In genomic region chr3:88458778-88459219, GRCm38 (mm10) we compare ENCODE assay signal across 7 mouse cellular contexts. TPM values are rescaled to one million over a fixed set of nuclear protein-coding genes. Genes with fewer than 3 reads are reported as not detected.
DNase-seq lines count a peak whose midpoint lies in the region; ATAC-seq lines count a peak whose summit lies in the region.

No protein-coding gene starts in this region.

- no peak for DNase-seq in lung, postnatal 4 days
- DNase-seq in right cerebral cortex, postnatal 25 days: peak; percentile 40
- DNase-seq in layer of hippocampus, postnatal 14 days (ENCODE audit: low spot score in 2 of 2): no peak
- DNase-seq in kidney, adult 18-20 months: no peak

- H3K9me3 ChIP-seq in lung, embryonic 15.5 days: no peaks in the 10 kb centered on the region
- H3K9me3 ChIP-seq in forebrain, embryonic 12.5 days: no peaks in the 10 kb centered on the region
- H3K9me3 ChIP-seq in limb, embryonic 12.5 days: no peaks in the 10 kb centered on the region

- peaks cover 16% of the 10 kb centered on the region for H3K27me3 ChIP-seq in lung, embryonic 15.5 days
- H3K27me3 ChIP-seq in forebrain, embryonic 12.5 days: peaks cover 21% of the 10 kb centered on the region; the same call in 1 of the 2 replicates
- peaks cover 46% of the 10 kb centered on the region for H3K27me3 ChIP-seq in limb, embryonic 12.5 days

- peaks cover 20% of the 10 kb centered on the region for H3K4me1 ChIP-seq in lung, embryonic 15.5 days
- H3K4me1 ChIP-seq in forebrain, embryonic 12.5 days: peaks cover 33% of the 10 kb centered on the region
- H3K4me1 ChIP-seq in limb, embryonic 12.5 days (replicated peaks): peaks cover 30% of the 10 kb centered on the region

- H3K9ac ChIP-seq in lung, embryonic 15.5 days: no peak overlapping the region
- H3K9ac ChIP-seq in forebrain, embryonic 12.5 days: peak overlapping the region; percentile 50
- peak overlapping the region; percentile 40 for H3K9ac ChIP-seq in limb, embryonic 12.5 days (replicated peaks)

- no peak overlapping the region for H3K27ac ChIP-seq in lung, embryonic 15.5 days
- peak overlapping the region; percentile 69 for H3K27ac ChIP-seq in forebrain, embryonic 12.5 days
- H3K27ac ChIP-seq in limb, embryonic 12.5 days: no peak overlapping the region

- H3K36me3 ChIP-seq in lung, embryonic 15.5 days: no peaks in the 10 kb centered on the region
- H3K36me3 ChIP-seq in forebrain, embryonic 12.5 days (replicated peaks): no peaks in the 10 kb centered on the region
- no peaks in the 10 kb centered on the region for H3K36me3 ChIP-seq in limb, embryonic 12.5 days

- no peak overlapping the region for H3K4me3 ChIP-seq in lung, embryonic 15.5 days
- peak overlapping the region; percentile 40 for H3K4me3 ChIP-seq in forebrain, embryonic 12.5 days (replicated peaks)
- peak overlapping the region; percentile 36 for H3K4me3 ChIP-seq in limb, embryonic 12.5 days (replicated peaks)

- WGBS in lung, embryonic 15.5 days: 3% methylated on average over 14 of the region's 14 CpGs
- 2% methylated on average over 14 of the region's 14 CpGs for WGBS in forebrain, embryonic 12.5 days
- 3% methylated on average over 14 of the region's 14 CpGs for WGBS in limb, embryonic 12.5 days

- peak overlapping the region; percentile 24; the same call in 1 of the 2 replicates for H3K4me2 ChIP-seq in lung, embryonic 15.5 days
- peak overlapping the region; percentile 55 for H3K4me2 ChIP-seq in forebrain, embryonic 12.5 days
- H3K4me2 ChIP-seq in limb, embryonic 12.5 days: peak overlapping the region; percentile 58

- ATAC-seq in lung, embryonic 15.5 days (ENCODE audit: borderline replicate concordance, extremely low read depth, low FRiP score, low TSS enrichment): no peak
- ATAC-seq in forebrain, embryonic 12.5 days (ENCODE audit: low FRiP score): peak; percentile 87
- ATAC-seq in limb, embryonic 12.5 days (ENCODE audit: insufficient number of reproducible peaks, insufficient read depth, low FRiP score, low TSS enrichment, low read depth): peak; percentile 43; the same call in 1 of the 2 replicates

RNA-seq across cellular contexts. Expression of gene Sema4a, which starts 2.2 kb away (rescaled TPM):
- polyA plus RNA-seq in lung, embryonic 15.5 days (2015; fragmentation: Nextera tagmentation; extraction: Ambion mirVana): 4.5 and 5.3 TPM in 2 replicates
- 15.3 and 16.0 TPM in 2 replicates for polyA plus RNA-seq in forebrain, embryonic 12.5 days (2016; fragmentation: Nextera tagmentation; extraction: Ambion mirVana)
- 8.0 and 8.3 TPM in 2 replicates for polyA plus RNA-seq in limb, embryonic 12.5 days (2016; fragmentation: Nextera tagmentation; extraction: Ambion mirVana)
- 10 to 100 TPM; 33.1 to 38.1 TPM for total RNA-seq in layer of hippocampus, postnatal 14 days (2021)

RNA-seq across cellular contexts. Expression of gene Slc25a44, which starts 33.9 kb away (rescaled TPM):
- 13.9 and 14.8 TPM in 2 replicates for polyA plus RNA-seq in lung, embryonic 15.5 days (2015; fragmentation: Nextera tagmentation; extraction: Ambion mirVana)
- 22.7 and 24.9 TPM in 2 replicates for polyA plus RNA-seq in forebrain, embryonic 12.5 days (2016; fragmentation: Nextera tagmentation; extraction: Ambion mirVana)
- 13.7 and 16.2 TPM in 2 replicates for polyA plus RNA-seq in limb, embryonic 12.5 days (2016; fragmentation: Nextera tagmentation; extraction: Ambion mirVana)
- total RNA-seq in layer of hippocampus, postnatal 14 days (2021): 10 to 100 TPM; 68.6 to 70.3 TPM

RNA-seq across cellular contexts. Expression of gene Pmf1, which starts 48.7 kb away (rescaled TPM):
- polyA plus RNA-seq in lung, embryonic 15.5 days (2015; fragmentation: Nextera tagmentation; extraction: Ambion mirVana): 158 and 164 TPM in 2 replicates
- 119 and 120 TPM in 2 replicates for polyA plus RNA-seq in forebrain, embryonic 12.5 days (2016; fragmentation: Nextera tagmentation; extraction: Ambion mirVana)
- 149 and 151 TPM in 2 replicates for polyA plus RNA-seq in limb, embryonic 12.5 days (2016; fragmentation: Nextera tagmentation; extraction: Ambion mirVana)
- 1 to 10 TPM; 6.9 to 9.9 TPM for total RNA-seq in layer of hippocampus, postnatal 14 days (2021)

RNA-seq across cellular contexts. Expression of gene Lmna, which starts 51.0 kb away (rescaled TPM):
- polyA plus RNA-seq in lung, embryonic 15.5 days (2015; fragmentation: Nextera tagmentation; extraction: Ambion mirVana): 111 and 121 TPM in 2 replicates
- polyA plus RNA-seq in forebrain, embryonic 12.5 days (2016; fragmentation: Nextera tagmentation; extraction: Ambion mirVana): 23.2 and 25.8 TPM in 2 replicates
- polyA plus RNA-seq in limb, embryonic 12.5 days (2016; fragmentation: Nextera tagmentation; extraction: Ambion mirVana): 51.8 and 56.4 TPM in 2 replicates
- 10 to 100 TPM; 42.0 to 49.3 TPM for total RNA-seq in layer of hippocampus, postnatal 14 days (2021)
